Mouse (Mus musculus): ENCODE data around the gene Slc38a7.

- TF ChIP-seq GATA1 (IDR thresholded peaks at IDR 0.05; ENCODE audit: borderline replicate concordance, low read length), result no peak
- TF ChIP-seq FLI1 (IDR thresholded peaks at IDR 0.05; ENCODE audit: low read length), result no peak
These were observed 33.6 kb upstream of the Slc38a7 start for GRCm38 (mm10) chr8:95886647-95887577.
